Mouse (Mus musculus): ENCODE measurements around the gene Zfp583. TPM values are rescaled to one million over a fixed set of nuclear protein-coding genes. Genes with fewer than 3 reads are reported as not detected.

Zfp583 gene
- polyA plus RNA-seq, 1 experiment from 2014 or later = 4.0 TPM

DNA sequence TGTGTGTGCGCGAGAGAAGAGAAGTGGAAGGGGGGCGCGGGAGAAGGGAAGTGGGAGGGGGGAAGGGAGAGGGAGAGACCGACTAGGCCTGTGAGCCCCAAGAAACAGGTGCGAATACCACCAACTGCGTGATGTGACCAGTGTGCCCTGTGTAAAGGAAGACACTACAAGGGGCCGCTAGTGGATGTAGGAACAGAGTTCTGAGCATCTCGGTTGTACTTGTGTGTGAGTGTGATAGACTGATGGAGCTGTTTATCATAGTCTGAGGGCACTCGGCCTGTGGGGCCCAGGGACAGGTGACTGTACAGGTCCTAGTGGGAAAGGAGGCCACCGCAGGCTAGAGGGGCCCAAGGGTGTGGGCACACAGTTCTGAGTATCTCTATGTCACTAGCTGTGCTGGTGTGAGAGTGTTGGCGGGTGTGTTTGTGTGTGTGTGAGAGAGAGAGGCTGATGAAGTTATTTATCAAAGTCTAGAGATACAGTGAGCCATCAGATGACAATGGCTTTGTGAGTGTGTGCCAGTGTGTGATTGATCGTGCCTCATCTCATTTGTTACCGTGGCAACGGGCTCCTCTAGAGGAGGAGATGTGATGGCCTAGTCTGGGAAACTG lies 44.1 kb downstream of the Zfp583 start:
- 18% methylated on average over 15 of the region's 15 CpGs for WGBS
- Histone ChIP-seq H3K27ac (ENCODE audit: low read length) (no peak overlapping the region), H3K4me3 (ENCODE audit: low read depth, low read length) (peak overlapping the region; percentile 44), H3K9ac (replicated peaks; ENCODE audit: low read depth) (no peak overlapping the region), H3K4me1 (ENCODE audit: insufficient read depth, low read depth, low read length) (no peaks in the 10 kb centered on the region), H3K36me3 (ENCODE audit: insufficient read depth, low read length) (no peaks in the 10 kb centered on the region), H3K27me3 (replicated peaks; ENCODE audit: insufficient read depth, low read length) (no peaks in the 10 kb centered on the region), H3K9me3 (ENCODE audit: low read length) (no peaks in the 10 kb centered on the region), H3K4me2 (replicated peaks; ENCODE audit: low read depth, low read length) (peak overlapping the region; percentile 67)
- DNase-seq (ENCODE audit: low spot score) (peak; percentile 18), ATAC-seq (no peak)
- TF ChIP-seq CTCF (IDR thresholded peaks at IDR 0.05) (no peak), EP300 (IDR thresholded peaks at IDR 0.05) (no peak)

DNA sequence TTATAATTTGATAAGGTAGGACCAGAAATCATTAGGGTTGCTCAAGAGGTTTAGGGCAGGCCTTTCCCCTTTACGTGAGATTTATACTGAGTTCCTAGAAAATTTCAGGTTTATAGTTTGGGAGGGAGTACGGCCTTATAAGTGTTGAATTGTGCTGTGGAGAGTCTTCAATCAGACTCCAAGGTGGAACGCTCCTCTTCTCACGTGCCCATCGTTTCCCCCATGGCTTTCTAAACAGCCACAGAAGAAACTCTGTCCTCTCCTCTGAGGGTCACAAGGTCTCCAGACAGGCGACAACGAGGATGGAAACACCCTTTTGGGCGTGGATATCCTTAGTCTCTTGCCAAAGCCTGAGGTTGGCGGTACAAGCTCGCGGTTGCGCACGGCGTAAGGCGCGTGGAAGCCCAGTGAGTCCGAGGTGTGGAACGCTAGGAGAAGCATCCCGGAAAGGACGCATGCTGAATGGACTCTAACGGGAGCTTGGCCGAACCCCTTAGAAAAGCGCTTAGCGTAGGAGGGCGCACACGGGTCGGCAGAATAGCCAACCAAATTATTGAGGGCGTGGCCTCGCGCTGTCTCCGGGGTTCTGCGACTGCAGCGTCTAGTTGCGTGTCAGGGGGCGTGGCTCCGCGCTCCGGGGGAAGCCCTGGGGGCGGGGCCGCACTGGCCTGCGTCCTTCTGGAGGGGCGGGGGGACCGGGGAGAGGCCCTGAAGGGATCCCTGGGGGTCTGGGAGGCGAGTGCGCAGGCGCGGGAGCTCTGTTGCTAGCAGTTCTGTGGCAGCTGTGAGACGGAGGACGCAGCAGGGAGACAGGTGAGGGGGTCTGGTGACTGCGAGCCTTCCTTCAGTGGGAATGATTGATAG lies 45.0 kb downstream of the Zfp583 start, which contains the start of gene Zfp667:
Zfp667 (plus strand) TSS at position 738 of the 864 bp plus-strand sequence.
- TF ChIP-seq EP300 (IDR thresholded peaks at IDR 0.05) = no peak
- TF ChIP-seq CTCF (IDR thresholded peaks at IDR 0.05) = peak; percentile 29
- ATAC-seq (peak; percentile 90), DNase-seq (ENCODE audit: low spot score) (peak; percentile 98)
- Histone ChIP-seq H3K27ac (ENCODE audit: low read length) (peak within 1 kb of the TSS; percentile 52), H3K9ac (replicated peaks; ENCODE audit: low read depth) (no peak within 1 kb of the TSS), H3K9me3 (ENCODE audit: low read length) (no peaks in the 10 kb centered on the region), H3K4me3 (ENCODE audit: low read depth, low read length) (peak within 1 kb of the TSS; percentile 44), H3K27me3 (replicated peaks; ENCODE audit: insufficient read depth, low read length) (no peaks in the 10 kb centered on the region), H3K4me2 (replicated peaks; ENCODE audit: low read depth, low read length) (peak within 1 kb of the TSS; percentile 67), H3K4me1 (ENCODE audit: insufficient read depth, low read depth, low read length) (no peaks in the 10 kb centered on the region), H3K36me3 (ENCODE audit: insufficient read depth, low read length) (no peaks in the 10 kb centered on the region)
- 2% methylated on average over 41 of the region's 50 CpGs for WGBS

DNA sequence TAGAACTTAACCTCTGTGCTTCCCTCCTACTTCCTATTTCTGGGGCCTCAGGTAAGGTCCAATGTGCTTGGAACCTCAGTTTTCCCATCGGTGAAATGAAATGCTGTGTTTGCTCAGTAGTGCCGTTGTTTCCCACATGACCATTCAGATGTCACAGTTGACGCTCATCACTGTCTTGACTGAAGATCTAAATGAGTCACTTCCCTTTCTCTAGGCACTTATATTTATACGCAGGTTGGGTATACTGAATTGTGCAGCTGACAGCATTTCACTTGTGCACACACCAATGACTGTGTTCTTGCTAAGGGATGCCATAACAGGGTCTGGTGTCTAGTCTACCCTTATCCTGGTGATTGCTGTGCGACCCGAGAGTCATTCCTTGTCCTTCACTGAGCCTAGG lies 45.7 kb downstream of the Zfp583 start:
- ATAC-seq (no peak), DNase-seq (ENCODE audit: low spot score) (peak; percentile 27)
- TF ChIP-seq EP300 (IDR thresholded peaks at IDR 0.05) (no peak), CTCF (IDR thresholded peaks at IDR 0.05) (no peak)
- Histone ChIP-seq H3K4me2 (replicated peaks; ENCODE audit: low read depth, low read length) (no peak overlapping the region; the same call in 1 of the 2 replicates), H3K9ac (replicated peaks; ENCODE audit: low read depth) (no peak overlapping the region), H3K9me3 (ENCODE audit: low read length) (no peaks in the 10 kb centered on the region), H3K27ac (ENCODE audit: low read length) (no peak overlapping the region), H3K36me3 (ENCODE audit: insufficient read depth, low read length) (no peaks in the 10 kb centered on the region), H3K4me3 (ENCODE audit: low read depth, low read length) (no peak overlapping the region), H3K27me3 (replicated peaks; ENCODE audit: insufficient read depth, low read length) (no peaks in the 10 kb centered on the region), H3K4me1 (ENCODE audit: insufficient read depth, low read depth, low read length) (no peaks in the 10 kb centered on the region)
- WGBS = 85% methylated on average over 6 of the region's 6 CpGs

DNA sequence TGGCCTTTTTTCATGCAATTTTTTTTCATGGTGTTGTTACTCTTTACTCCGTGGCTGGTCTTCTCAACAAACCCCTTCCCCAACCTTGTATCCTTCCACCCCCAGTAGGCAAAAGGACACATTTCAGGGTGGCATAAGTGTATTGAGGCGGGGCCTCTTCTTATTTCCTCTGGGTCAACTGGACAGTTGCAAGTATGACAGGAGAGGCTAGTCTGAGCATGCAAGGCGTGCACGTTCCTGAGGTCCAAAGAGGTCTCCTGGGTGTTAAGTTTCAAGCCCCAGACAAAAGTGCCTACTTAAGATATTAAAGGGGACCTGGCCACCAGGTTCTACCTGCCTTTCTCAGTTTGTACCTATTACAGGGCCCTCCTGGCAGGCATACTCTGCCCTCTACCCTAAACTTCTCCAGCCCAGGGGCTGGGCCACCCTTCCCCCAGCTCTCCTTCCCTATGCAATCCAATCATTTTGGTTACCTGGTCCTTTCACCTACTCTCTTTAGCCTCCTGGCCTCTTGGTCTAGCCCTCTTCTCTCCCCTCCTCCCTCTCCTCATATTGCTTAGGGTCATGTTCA lies 46.6 kb downstream of the Zfp583 start:
- Histone ChIP-seq H3K4me1 (ENCODE audit: insufficient read depth, low read depth, low read length) (no peaks in the 10 kb centered on the region), H3K9me3 (ENCODE audit: low read length) (no peaks in the 10 kb centered on the region), H3K36me3 (ENCODE audit: insufficient read depth, low read length) (no peaks in the 10 kb centered on the region), H3K9ac (replicated peaks; ENCODE audit: low read depth) (no peak overlapping the region), H3K4me2 (replicated peaks; ENCODE audit: low read depth, low read length) (no peak overlapping the region), H3K4me3 (ENCODE audit: low read depth, low read length) (no peak overlapping the region), H3K27ac (ENCODE audit: low read length) (no peak overlapping the region), H3K27me3 (replicated peaks; ENCODE audit: insufficient read depth, low read length) (no peaks in the 10 kb centered on the region)
- ATAC-seq = no peak
- WGBS = 74% methylated on average over 4 of the region's 4 CpGs
- DNase-seq (ENCODE audit: low spot score) = no peak
- no peak for TF ChIP-seq EP300 (IDR thresholded peaks at IDR 0.05)
- no peak for TF ChIP-seq CTCF (IDR thresholded peaks at IDR 0.05)

DNA sequence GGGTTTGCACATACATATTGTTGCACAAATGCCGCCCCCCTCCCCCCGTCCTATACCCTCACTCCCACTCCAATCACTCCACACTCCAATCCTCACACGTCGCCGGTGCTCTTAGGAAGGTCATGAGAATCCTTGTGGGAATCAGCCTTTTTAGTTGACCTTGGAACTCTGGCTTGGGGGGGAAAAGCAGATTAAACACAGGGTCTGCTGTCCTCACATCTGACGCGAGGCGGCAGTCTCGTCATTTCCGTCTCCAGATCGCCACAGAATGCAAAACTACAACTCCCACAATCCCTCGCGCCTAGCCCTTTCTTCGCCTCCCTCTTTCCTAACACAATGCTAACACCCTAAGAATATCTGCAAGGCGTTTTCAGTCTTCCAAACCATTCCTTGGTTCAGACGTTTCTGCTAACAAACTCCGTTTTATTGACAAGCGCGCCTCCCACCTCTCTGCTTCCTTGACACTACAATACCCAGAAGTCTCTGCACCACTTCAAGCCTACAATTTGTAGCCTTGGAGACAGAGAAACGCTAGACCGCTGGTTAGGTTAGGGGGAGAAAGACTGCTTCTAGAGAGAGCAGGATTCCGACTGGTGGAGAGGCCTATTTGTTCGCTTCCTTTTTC lies 47.5 kb downstream of the Zfp583 start:
- peak overlapping the region; percentile 6; the same call in 1 of the 2 replicates for H3K9ac ChIP-seq (replicated peaks; ENCODE audit: low read depth)
- no peaks in the 10 kb centered on the region for H3K9me3 ChIP-seq (ENCODE audit: low read length)
- no peaks in the 10 kb centered on the region for H3K4me1 ChIP-seq (ENCODE audit: insufficient read depth, low read depth, low read length)
- ATAC-seq (peak; percentile 64), DNase-seq (ENCODE audit: low spot score) (peak; percentile 91)
- peak overlapping the region; percentile 73 for H3K27ac ChIP-seq (ENCODE audit: low read length)
- H3K4me3 ChIP-seq (ENCODE audit: low read depth, low read length) = peak overlapping the region; percentile 44
- no peaks in the 10 kb centered on the region for H3K36me3 ChIP-seq (ENCODE audit: insufficient read depth, low read length)
- no peaks in the 10 kb centered on the region for H3K27me3 ChIP-seq (replicated peaks; ENCODE audit: insufficient read depth, low read length)
- WGBS = 2% methylated on average over 23 of the region's 23 CpGs
- TF ChIP-seq EP300 (IDR thresholded peaks at IDR 0.05) (no peak), CTCF (IDR thresholded peaks at IDR 0.05) (peak; percentile 65)
- H3K4me2 ChIP-seq (replicated peaks; ENCODE audit: low read depth, low read length) = peak overlapping the region; percentile 65

DNA sequence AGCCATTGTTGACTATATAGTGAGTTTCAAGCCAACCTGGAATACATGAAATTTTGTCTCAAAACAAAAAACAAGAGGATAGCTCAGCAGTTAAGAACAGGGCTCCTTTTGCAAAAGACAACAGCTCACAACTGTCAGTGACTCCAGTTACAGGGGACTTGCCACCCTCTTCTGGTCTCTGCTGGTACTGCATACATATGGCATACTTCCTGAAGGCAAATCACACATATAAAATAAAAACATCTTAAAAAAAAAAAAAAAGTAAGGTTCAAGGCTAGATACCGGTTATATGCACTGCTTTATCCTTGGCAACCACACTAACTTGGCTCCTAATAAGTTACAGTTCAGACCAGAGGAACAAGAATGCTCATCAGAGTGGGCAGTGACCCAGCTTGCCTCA lies 48.3 kb downstream of the Zfp583 start:
- WGBS = 0% methylated on average over 1 of the region's 1 CpGs
- H3K4me3 ChIP-seq (ENCODE audit: low read depth, low read length) = peak overlapping the region; percentile 44
- ATAC-seq (no peak), DNase-seq (ENCODE audit: low spot score) (peak; percentile 85)
- TF ChIP-seq EP300 (IDR thresholded peaks at IDR 0.05) (no peak; the same call in 1 of the 2 replicates), CTCF (IDR thresholded peaks at IDR 0.05) (peak; percentile 86)
- H3K27me3 ChIP-seq (replicated peaks; ENCODE audit: insufficient read depth, low read length) = no peaks in the 10 kb centered on the region
- no peaks in the 10 kb centered on the region for H3K4me1 ChIP-seq (ENCODE audit: insufficient read depth, low read depth, low read length)
- H3K4me2 ChIP-seq (replicated peaks; ENCODE audit: low read depth, low read length) = peak overlapping the region; percentile 65
- H3K36me3 ChIP-seq (ENCODE audit: insufficient read depth, low read length) = no peaks in the 10 kb centered on the region
- 0 out of 2 replicates have a peak overlapping the region, but pooled peaks have one; percentile 6 for H3K9ac ChIP-seq (replicated peaks; ENCODE audit: low read depth)
- H3K9me3 ChIP-seq (ENCODE audit: low read length) = no peaks in the 10 kb centered on the region
- H3K27ac ChIP-seq (ENCODE audit: low read length) = peak overlapping the region; percentile 73

Measured in lung, postnatal 0 days (tissue).